8 mouse cellular contexts compared by ENCODE assay signal in the genomic region with DNA sequence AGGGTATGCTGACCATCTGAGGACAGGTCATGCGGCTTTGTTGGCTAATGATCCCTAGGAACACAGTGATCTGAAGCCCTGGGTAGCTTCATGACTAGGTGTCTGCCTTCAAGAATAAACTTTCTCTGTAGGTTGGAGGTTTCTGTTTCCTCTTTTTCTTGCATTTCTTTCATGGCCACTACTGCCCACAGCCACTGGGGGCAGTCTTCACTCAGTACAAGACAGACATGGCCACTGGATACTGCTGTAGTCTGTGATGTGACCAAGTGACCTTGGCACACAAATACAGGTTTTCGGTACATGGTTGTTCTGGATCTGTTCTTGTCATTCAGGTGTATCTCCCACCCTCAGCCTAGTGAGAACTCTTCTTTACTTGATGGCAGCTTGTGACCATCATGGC. TPM values are rescaled to one million over a fixed set of nuclear protein-coding genes. Genes with fewer than 3 reads are reported as not detected.
DNase-seq lines count a peak whose midpoint lies in the region; ATAC-seq lines count a peak whose summit lies in the region.

No protein-coding gene starts in this region.

- H3K4me1 ChIP-seq in hindbrain, embryonic 15.5 days (replicated peaks): no peaks in the 10 kb centered on the region
- H3K4me1 ChIP-seq in hindbrain, embryonic 13.5 days (replicated peaks): no peaks in the 10 kb centered on the region

- H3K36me3 ChIP-seq in hindbrain, embryonic 15.5 days: peaks cover 42% of the 10 kb centered on the region
- peaks cover 65% of the 10 kb centered on the region for H3K36me3 ChIP-seq in hindbrain, embryonic 13.5 days

- 96% methylated on average over 2 of the region's 2 CpGs for WGBS in hindbrain, embryonic 15.5 days
- 94% methylated on average over 2 of the region's 2 CpGs for WGBS in hindbrain, embryonic 13.5 days

- H3K27ac ChIP-seq in hindbrain, embryonic 15.5 days (replicated peaks): no peak overlapping the region
- no peak overlapping the region for H3K27ac ChIP-seq in hindbrain, embryonic 13.5 days

- peak; percentile 52 for DNase-seq in brain, adult 2 months (ENCODE audit: low read depth, low spot score)
- DNase-seq in Muller cell, postnatal 12 days (ENCODE audit: inconsistent ontology term): no peak
- no peak for DNase-seq in urinary bladder, postnatal 25 days (ENCODE audit: low spot score)

- ATAC-seq in hindbrain, embryonic 15.5 days (ENCODE audit: low FRiP score, low read depth): 0 out of 2 replicates have a peak, but pooled peaks have one; percentile 30
- ATAC-seq in hindbrain, embryonic 13.5 days (ENCODE audit: low FRiP score): no peak
- peak; percentile 61 for ATAC-seq in CD4-positive, CD25-positive, alpha-beta regulatory T cell, adult 4 months
- peak; percentile 85 for ATAC-seq in erythroid progenitor cell, adult 5-6 weeks (replicated peaks; ENCODE audit: low FRiP score, poor library complexity, severe bottlenecking)
- ATAC-seq in megakaryocyte-erythroid progenitor cell, adult 5-6 weeks (replicated peaks; ENCODE audit: low FRiP score, low TSS enrichment, poor library complexity, severe bottlenecking): peak; percentile 91

- H3K4me3 ChIP-seq in hindbrain, embryonic 15.5 days: no peak overlapping the region
- H3K4me3 ChIP-seq in hindbrain, embryonic 13.5 days: no peak overlapping the region

- no peaks in the 10 kb centered on the region for H3K9me3 ChIP-seq in hindbrain, embryonic 15.5 days
- no peaks in the 10 kb centered on the region for H3K9me3 ChIP-seq in hindbrain, embryonic 13.5 days

- no peaks in the 10 kb centered on the region for H3K27me3 ChIP-seq in hindbrain, embryonic 15.5 days
- H3K27me3 ChIP-seq in hindbrain, embryonic 13.5 days: no peaks in the 10 kb centered on the region

- H3K4me2 ChIP-seq in hindbrain, embryonic 15.5 days: no peak overlapping the region
- no peak overlapping the region for H3K4me2 ChIP-seq in hindbrain, embryonic 13.5 days

- H3K9ac ChIP-seq in hindbrain, embryonic 15.5 days: no peak overlapping the region
- no peak overlapping the region for H3K9ac ChIP-seq in hindbrain, embryonic 13.5 days

RNA-seq across cellular contexts. Expression of a gene that starts 24.2 kb away (rescaled TPM):
- polyA plus RNA-seq in hindbrain, embryonic 15.5 days (2015; fragmentation: Nextera tagmentation; extraction: Ambion mirVana): 24.0 and 24.3 TPM in 2 replicates
- polyA plus RNA-seq in hindbrain, embryonic 13.5 days (2015; fragmentation: Nextera tagmentation; extraction: Ambion mirVana): 26.6 and 27.8 TPM in 2 replicates
- 1 to 10 TPM; 3.2 to 3.6 TPM for polyA plus RNA-seq in CD4-positive, CD25-positive, alpha-beta regulatory T cell, adult 4 months (2017; shearing (Covaris generic))
- 17.2 and 21.3 TPM in 2 replicates for total RNA-seq in erythroid progenitor cell, adult 5-6 weeks (2015; ENCODE audit: low replicate concordance)
- total RNA-seq in erythroid progenitor cell, adult 5-6 weeks (2017; ENCODE audit: low replicate concordance): 9.0 and 10.4 TPM in 2 replicates
- 30.8 and 41.9 TPM in 2 replicates for total RNA-seq in megakaryocyte-erythroid progenitor cell, adult 5-6 weeks (2014; fragmentation: Nextera tagmentation)
- total RNA-seq in megakaryocyte-erythroid progenitor cell, adult 5-6 weeks (2017): 10.0 and 16.2 TPM in 2 replicates

RNA-seq across cellular contexts. Expression of a gene that starts 36.5 kb away (rescaled TPM):
- 0.09 and 0.22 TPM in 2 replicates for polyA plus RNA-seq in hindbrain, embryonic 15.5 days (2015; fragmentation: Nextera tagmentation; extraction: Ambion mirVana)
- 0.17 and 0.19 TPM in 2 replicates for polyA plus RNA-seq in hindbrain, embryonic 13.5 days (2015; fragmentation: Nextera tagmentation; extraction: Ambion mirVana)
- polyA plus RNA-seq in CD4-positive, CD25-positive, alpha-beta regulatory T cell, adult 4 months (2017; shearing (Covaris generic)): not detected
- not detected in 2 replicates for total RNA-seq in erythroid progenitor cell, adult 5-6 weeks (2015; ENCODE audit: low replicate concordance)
- 1.0 TPM in 1 of 2 replicates, not detected in the other for total RNA-seq in erythroid progenitor cell, adult 5-6 weeks (2017; ENCODE audit: low replicate concordance)
- total RNA-seq in megakaryocyte-erythroid progenitor cell, adult 5-6 weeks (2014; fragmentation: Nextera tagmentation): 0.22 TPM in 1 of 2 replicates, not detected in the other
- 0.23 TPM in 1 of 2 replicates, not detected in the other for total RNA-seq in megakaryocyte-erythroid progenitor cell, adult 5-6 weeks (2017)

RNA-seq across cellular contexts. Expression of a gene that starts 51.0 kb away (rescaled TPM):
- 430 and 504 TPM in 2 replicates for polyA plus RNA-seq in hindbrain, embryonic 15.5 days (2015; fragmentation: Nextera tagmentation; extraction: Ambion mirVana)
- 461 and 472 TPM in 2 replicates for polyA plus RNA-seq in hindbrain, embryonic 13.5 days (2015; fragmentation: Nextera tagmentation; extraction: Ambion mirVana)
- polyA plus RNA-seq in CD4-positive, CD25-positive, alpha-beta regulatory T cell, adult 4 months (2017; shearing (Covaris generic)): 100 to 1,000 TPM; 145 to 234 TPM
- 82.6 and 126 TPM in 2 replicates for total RNA-seq in erythroid progenitor cell, adult 5-6 weeks (2015; ENCODE audit: low replicate concordance)
- 60.6 and 96.3 TPM in 2 replicates for total RNA-seq in erythroid progenitor cell, adult 5-6 weeks (2017; ENCODE audit: low replicate concordance)
- 469 and 530 TPM in 2 replicates for total RNA-seq in megakaryocyte-erythroid progenitor cell, adult 5-6 weeks (2014; fragmentation: Nextera tagmentation)
- total RNA-seq in megakaryocyte-erythroid progenitor cell, adult 5-6 weeks (2017): 315 and 364 TPM in 2 replicates
